Mouse (Mus musculus) stomach, postnatal 0 days (tissue): ENCODE measurements at regions not wholly inside any gene's neighbourhood (a gene's known extent, or its start where the extent isn't known, plus 50 kb on each side); places are given as distances from the start of the nearest gene placed in this dataset.

Source experiments
- ATAC-seq: fragments of 200-750 bp; cut with Nextera tagmentation; 2 replicates; pipeline ENCODE4 v1.8.0; 2017; ENCODE audit not compliant: low FRiP score, low TSS enrichment
- DNase-seq: peaks from one replicate; pipeline ENCODE4 v3.0.0-alpha.2; 2016; ENCODE audit warnings: low spot score
- H3K27ac ChIP-seq: fragments of 300-500 bp; sonication (generic); replicated peaks from 2 replicates; pipeline ENCODE4 v1.5.1; 2014; ENCODE audit warnings: mild to moderate bottlenecking, control low read depth
- H3K27me3 ChIP-seq: fragments of 300-500 bp; sonication (generic); 2 replicates; pipeline ENCODE4 v1.6.1; 2014; ENCODE audit warnings: low read length; ENCODE audit not compliant: control insufficient read depth, insufficient read depth
- H3K36me3 ChIP-seq: fragments of 300-500 bp; sonication (generic); 2 replicates; pipeline ENCODE4 v1.6.1; 2014; ENCODE audit warnings: low read length, mixed read lengths; ENCODE audit not compliant: control insufficient read depth, insufficient read depth
- H3K4me1 ChIP-seq: fragments of 300-500 bp; sonication (generic); replicated peaks from 2 replicates; pipeline ENCODE4 v1.6.1; 2014; ENCODE audit warnings: antibody characterized with exemption; ENCODE audit not compliant: control insufficient read depth, insufficient read depth
- H3K4me2 ChIP-seq: fragments of 300-500 bp; sonication (generic); replicated peaks from 2 replicates; pipeline ENCODE4 v1.6.1; 2014; ENCODE audit warnings: low read depth, mild to moderate bottlenecking, control low read depth, moderate library complexity
- H3K4me3 ChIP-seq: fragments of 300-500 bp; sonication (generic); 2 replicates; pipeline ENCODE4 v1.5.1; 2014; ENCODE audit warnings: low read depth, low read length, control low read depth
- H3K9ac ChIP-seq: fragments of 300-500 bp; sonication (generic); 2 replicates; pipeline ENCODE4 v1.6.1; 2014; ENCODE audit warnings: mild to moderate bottlenecking, low read length, control low read depth, mixed read lengths
- H3K9me3 ChIP-seq: fragments of 300-500 bp; sonication (generic); 2 replicates; pipeline ENCODE4 v1.6.1; 2016; ENCODE audit warnings: low read length; ENCODE audit not compliant: control insufficient read depth
- CTCF ChIP-seq: IDR thresholded peaks from 2 replicates; pipeline ENCODE4 v1.5.1; 2016; ENCODE audit warnings: antibody characterized with exemption, low read depth, mild to moderate bottlenecking, moderate library complexity
- EP300 ChIP-seq: optimal IDR thresholded peaks from 2 replicates; pipeline ENCODE3; 2016; ENCODE audit warnings: antibody characterized with exemption
- WGBS: fragments of 180-500 bp; shearing (Covaris S2); extraction: QIAGEN DNeasy Blood & Tissue Kit; methylation state at CpG from one replicate; pipeline ENCODE4 v1.1.7; 2014; 5-methylcytosine and 5-hydroxymethylcytosine counted together

DNA sequence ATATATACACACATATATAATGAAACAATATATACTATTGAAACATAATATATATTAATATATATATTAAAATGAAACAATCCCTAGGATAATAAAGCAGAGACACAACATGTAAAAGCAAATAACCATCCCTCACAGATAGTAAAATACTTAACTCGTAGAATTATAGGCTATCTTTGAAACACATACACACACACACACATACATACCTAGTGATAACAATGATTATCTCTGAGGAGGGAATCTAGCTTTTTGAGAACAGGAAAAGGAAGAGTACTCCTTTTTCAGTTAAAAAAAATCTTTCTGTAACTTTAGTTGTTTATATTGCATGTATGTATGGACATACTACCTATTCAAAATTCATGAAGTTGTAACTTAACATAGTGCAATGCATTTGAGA lies 79.1 kb upstream of the Tank start:
- Histone ChIP-seq H3K4me3 (no peak overlapping the region), H3K27me3 (no peaks in the 10 kb centered on the region), H3K4me2 (no peak overlapping the region), H3K36me3 (no peaks in the 10 kb centered on the region), H3K4me1 (no peaks in the 10 kb centered on the region), H3K27ac (no peak overlapping the region), H3K9me3 (no peaks in the 10 kb centered on the region), H3K9ac (no peak overlapping the region)
- WGBS = 91% methylated on average over 1 of the region's 1 CpGs
- TF ChIP-seq EP300 (no peak), CTCF (no peak)
- ATAC-seq (no peak), DNase-seq (no peak)

DNA sequence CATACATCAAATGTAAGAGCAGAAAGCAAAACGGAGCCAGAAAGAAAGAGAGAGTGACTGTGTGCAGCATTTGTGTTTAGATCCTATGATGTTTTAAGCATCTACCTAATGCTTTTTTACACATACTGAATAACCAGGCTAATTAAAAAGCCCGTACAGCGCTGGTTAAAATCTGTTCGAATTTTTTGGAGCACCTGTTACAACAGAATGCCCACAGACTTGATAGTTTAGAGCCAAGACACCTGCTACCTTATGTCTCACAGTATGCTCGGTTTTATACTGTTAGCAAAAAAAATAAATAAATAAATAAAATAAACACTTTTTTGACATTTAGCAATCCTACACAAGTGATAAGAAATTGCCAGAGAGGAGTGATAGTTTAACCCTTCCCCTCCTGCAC lies 80.5 kb upstream of the Tank start:
- DNase-seq = no peak
- Histone ChIP-seq H3K36me3 (no peaks in the 10 kb centered on the region), H3K4me3 (no peak overlapping the region), H3K9me3 (no peaks in the 10 kb centered on the region), H3K9ac (no peak overlapping the region), H3K4me1 (no peaks in the 10 kb centered on the region), H3K4me2 (no peak overlapping the region), H3K27ac (no peak overlapping the region), H3K27me3 (no peaks in the 10 kb centered on the region)
- no peak for ATAC-seq
- 51% methylated on average over 5 of the region's 5 CpGs for WGBS
- no peak for TF ChIP-seq EP300
- TF ChIP-seq CTCF = no peak

DNA sequence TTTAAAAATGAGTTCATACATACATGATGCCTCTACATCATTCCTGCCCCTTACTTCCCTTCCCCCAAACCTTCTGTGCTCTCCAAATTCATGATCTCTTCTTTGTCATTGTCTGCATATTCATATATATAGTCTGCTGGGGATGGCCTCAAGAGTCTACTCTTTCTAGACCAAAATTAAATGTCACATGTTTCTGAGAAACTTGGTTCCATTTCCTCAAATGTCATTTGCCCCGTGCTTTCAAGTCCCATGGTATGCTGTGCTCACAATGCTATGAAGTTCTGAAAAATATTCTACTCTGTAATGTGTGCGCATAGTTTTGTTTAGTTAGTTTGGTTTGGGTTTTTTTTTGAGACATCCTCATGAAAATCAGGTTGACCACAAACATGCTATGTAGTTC lies 81.4 kb upstream of the Tank start:
- Histone ChIP-seq H3K27ac (no peak overlapping the region), H3K4me1 (no peaks in the 10 kb centered on the region), H3K9ac (no peak overlapping the region), H3K4me2 (no peak overlapping the region), H3K4me3 (no peak overlapping the region), H3K36me3 (no peaks in the 10 kb centered on the region), H3K27me3 (no peaks in the 10 kb centered on the region), H3K9me3 (no peaks in the 10 kb centered on the region)
- DNase-seq (no peak), ATAC-seq (no peak)
- TF ChIP-seq CTCF (no peak), EP300 (no peak)
- 84% methylated on average over 2 of the region's 2 CpGs for WGBS

DNA sequence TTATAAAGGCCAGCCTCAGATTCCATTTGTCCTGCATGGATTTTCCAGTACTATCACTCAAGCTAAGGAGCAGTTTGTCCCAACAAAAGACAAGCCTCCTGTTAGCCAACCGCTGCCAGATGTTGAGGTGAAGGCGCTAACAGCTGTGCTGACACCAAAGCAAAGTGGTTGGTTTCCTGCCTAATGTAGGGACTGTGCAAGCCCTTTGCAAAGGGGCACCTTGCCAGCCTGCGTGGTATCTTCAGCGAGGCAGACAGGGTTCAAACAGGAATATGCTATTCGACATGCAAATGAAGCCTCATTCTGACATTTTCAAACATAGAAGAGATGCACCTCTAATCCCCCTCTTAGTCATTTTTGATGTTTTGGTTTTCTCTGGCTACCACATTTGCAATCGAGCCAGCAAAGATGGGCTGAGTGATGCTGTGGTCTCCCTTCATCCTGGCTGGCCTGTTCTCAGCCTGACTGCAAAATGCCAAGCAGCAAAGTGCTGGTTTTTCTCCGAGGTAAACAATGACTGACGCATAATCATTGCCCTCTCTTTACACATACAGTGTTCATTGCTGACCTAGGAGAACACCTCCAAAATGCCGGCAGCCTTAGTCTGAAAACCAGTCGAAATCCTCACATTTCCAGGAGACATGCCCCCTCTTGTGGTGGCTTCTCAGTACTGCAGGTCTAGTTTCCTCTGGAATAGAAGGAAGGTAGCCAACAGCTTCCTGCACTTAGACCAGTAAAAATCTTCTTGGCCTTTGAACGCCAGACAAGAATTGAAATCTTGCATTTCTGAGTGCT lies 84.3 kb upstream of the Tank start:
- H3K9ac ChIP-seq = 0 out of 2 replicates have a peak overlapping the region, but pooled peaks have one; percentile 18
- no peaks in the 10 kb centered on the region for H3K36me3 ChIP-seq
- no peaks in the 10 kb centered on the region for H3K27me3 ChIP-seq
- TF ChIP-seq CTCF (peak; percentile 96), EP300 (no peak)
- DNase-seq (peak; percentile 72), ATAC-seq (no peak)
- 39% methylated on average over 11 of the region's 11 CpGs for WGBS
- H3K4me2 ChIP-seq = peak overlapping the region; percentile 39
- no peak overlapping the region for H3K4me3 ChIP-seq
- no peak overlapping the region for H3K27ac ChIP-seq
- H3K4me1 ChIP-seq = no peaks in the 10 kb centered on the region
- no peaks in the 10 kb centered on the region for H3K9me3 ChIP-seq

DNA sequence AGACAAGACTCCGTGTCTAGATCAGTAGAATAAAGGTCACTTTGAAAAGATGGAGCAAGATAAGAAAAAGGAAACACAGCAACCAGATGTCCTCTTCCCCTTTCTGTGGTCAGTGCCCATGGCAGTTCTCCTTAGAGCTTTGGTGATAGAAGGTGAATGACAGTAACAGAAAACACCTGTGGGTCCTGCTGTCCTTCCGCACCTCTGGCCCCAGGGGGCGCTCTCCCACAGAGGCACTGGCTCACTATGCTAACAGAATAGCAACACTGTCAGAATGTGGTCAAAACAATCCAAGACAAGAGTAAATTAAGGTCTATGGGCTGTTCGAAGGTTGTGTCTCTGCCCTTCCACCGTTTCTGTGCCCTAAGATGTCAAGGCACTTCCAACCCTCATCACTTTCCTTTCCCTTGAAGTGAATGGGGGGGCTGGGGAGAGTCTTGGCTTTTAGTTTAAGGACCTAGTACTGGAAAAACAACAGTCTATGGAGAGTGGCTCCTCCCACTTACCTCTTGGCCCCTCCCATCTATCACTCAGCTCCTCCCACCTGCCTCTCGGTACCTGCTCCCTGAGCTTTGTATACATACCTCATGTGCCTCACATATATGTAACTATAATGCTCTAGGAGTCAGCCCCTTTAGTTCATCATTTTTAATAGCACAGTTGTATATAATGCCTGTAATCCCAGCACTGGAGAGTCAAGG lies 86.2 kb upstream of the Tank start:
- Histone ChIP-seq H3K9me3 (no peaks in the 10 kb centered on the region), H3K4me1 (no peaks in the 10 kb centered on the region), H3K4me3 (no peak overlapping the region), H3K27ac (no peak overlapping the region), H3K27me3 (no peaks in the 10 kb centered on the region), H3K36me3 (no peaks in the 10 kb centered on the region), H3K4me2 (no peak overlapping the region), H3K9ac (no peak overlapping the region)
- TF ChIP-seq CTCF (peak; percentile 70), EP300 (no peak)
- WGBS = 55% methylated on average over 6 of the region's 6 CpGs
- ATAC-seq (no peak), DNase-seq (peak; percentile 33)

DNA sequence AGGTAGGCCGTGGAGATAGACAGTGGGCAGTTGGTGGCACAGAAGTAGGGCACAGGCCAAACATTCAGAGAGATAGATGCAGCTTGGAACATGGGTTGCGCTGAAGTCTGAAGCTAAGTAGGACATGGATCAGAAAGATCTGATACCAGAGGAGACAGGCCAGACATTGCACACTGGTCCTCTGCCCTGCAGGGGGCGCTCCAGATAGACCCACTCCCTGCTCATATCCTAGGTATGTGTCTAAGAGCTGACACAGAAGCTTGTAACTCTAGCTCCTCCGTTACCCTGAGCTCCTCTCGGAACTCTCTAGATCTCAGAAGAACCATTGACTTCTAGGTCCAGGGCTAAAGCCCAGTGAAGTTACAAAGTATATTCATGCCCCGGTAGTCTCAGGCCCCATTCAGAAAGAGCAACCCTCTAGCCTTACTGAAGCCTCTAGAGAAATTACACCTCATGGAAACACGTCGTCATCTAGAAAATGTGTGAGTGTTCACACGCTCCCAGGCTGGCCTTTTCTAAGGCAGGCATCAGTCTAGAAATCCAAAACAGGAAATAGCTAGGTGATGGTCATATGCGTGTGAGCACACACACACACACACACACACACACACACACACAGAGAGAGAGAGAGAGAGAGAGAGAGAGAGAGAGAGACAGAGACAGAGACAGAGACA lies 87.8 kb upstream of the Tank start:
- Histone ChIP-seq H3K27ac (no peak overlapping the region), H3K9ac (no peak overlapping the region), H3K9me3 (no peaks in the 10 kb centered on the region), H3K27me3 (no peaks in the 10 kb centered on the region), H3K4me3 (no peak overlapping the region), H3K4me2 (no peak overlapping the region), H3K36me3 (no peaks in the 10 kb centered on the region), H3K4me1 (no peaks in the 10 kb centered on the region)
- DNase-seq = no peak
- no peak for ATAC-seq
- TF ChIP-seq EP300 (no peak), CTCF (peak; percentile 46)
- 79% methylated on average over 10 of the region's 10 CpGs for WGBS
